Mouse (Mus musculus): ENCODE data around the gene Anxa6.

- no peak for TF ChIP-seq POLR2A (IDR thresholded peaks at IDR 0.05; ENCODE audit: low read depth, low read length)
- TF ChIP-seq CTCF (IDR thresholded peaks at IDR 0.05; ENCODE audit: extremely low read depth, insufficient read length, insufficient replicate concordance, low read depth, low read length): no peak
Measured at GRCm38 (mm10) chr11:55016758-55017157, 16.5 kb downstream of the Anxa6 start.

All from small intestine, adult 2 months (tissue).